Mouse (Mus musculus) adrenal gland, adult (tissue): ENCODE data around the gene Prg4.
A peak's percentile ranks its signal among the peaks of the same experiment; 100 is the strongest.

Experiments used
- DNase-seq, 2 experiments: peaks; one replicate each; pipeline ENCODE4 v3.0.0; 2022 to 2023; ENCODE audit warnings: low spot score in 1 of 2; ENCODE audit not compliant: inconsistent age in 2 of 2

Gene Prg4

DNA sequence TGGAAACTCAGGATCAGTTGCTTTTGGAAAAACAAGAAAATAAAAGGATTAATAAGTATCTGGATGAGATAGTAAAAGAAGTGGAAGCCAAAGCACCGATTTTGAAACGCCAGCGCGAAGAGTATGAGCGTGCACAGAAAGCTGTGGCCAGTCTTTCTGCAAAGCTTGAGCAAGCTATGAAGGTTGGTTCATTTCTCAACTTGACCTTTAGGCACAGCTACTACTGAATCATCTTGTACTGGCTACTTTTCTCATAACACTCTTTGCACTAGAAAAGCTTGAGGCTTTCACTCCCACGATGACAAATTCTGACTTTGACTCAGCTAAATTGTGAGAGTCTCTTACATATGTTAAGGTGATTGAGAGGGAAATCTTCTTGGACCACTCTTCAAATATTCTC lies 56.0 kb downstream of the Prg4 start:
- peak in 1 of 2 experiments; percentile 71 for DNase-seq

DNA sequence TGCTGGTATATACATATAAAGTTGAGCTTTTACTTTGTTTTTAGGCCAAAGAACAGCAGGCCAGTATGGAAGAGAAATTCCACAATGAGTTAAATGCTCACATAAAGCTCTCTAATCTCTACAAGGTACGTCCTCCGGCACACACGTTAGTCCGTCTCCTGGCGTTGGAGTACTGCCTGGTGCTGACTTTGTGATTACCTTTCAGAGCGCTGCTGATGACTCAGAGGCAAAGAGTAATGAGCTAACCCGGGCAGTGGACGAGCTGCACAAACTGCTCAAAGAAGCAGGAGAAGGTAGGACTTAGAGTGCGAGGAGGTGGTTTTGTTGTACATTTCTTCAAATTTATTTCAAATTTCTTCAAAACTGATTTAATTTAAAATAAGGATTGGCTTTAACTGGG lies 58.7 kb downstream of the Prg4 start:
- peak; percentile 14 to 50 for DNase-seq

DNA sequence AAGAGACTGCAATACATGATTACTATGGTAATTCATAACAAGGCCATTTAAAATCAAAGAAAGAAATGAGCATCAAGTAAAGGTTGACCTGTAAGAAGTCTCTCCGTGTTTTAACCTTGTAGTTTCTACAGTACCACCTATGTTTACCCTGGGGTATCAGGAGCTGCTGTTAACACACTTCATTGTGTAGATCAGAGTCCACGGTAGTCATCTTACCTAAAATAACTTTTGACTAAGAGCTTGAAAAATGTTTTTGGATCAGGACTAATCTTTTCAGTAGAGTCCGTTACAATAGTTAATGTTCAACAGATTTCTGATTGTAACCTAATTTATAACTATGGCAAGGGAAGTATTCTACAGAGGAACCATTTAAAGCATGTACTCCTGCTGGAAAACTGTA lies 61.4 kb downstream of the Prg4 start:
- DNase-seq: no peak

DNA sequence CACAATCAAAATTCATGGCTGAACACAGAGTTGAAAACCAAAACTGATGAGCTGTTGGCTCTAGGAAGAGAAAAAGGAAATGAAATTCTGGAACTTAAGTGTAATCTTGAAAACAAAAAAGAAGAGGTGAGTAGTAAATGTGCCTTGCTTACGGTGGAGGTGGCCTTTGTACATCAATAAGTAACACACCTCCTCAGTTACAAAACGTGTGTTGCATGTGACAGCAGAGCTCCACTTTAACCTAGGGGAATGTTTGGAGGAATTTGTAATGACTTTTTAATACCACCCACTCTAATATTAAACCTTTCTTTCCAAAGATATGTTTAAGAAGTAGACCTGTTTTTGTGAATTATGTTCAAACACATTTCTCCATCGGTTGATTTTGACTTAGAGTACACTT lies 62.1 kb downstream of the Prg4 start:
- no peak for DNase-seq
